Mouse (Mus musculus) kidney, adult 18-20 months (tissue): Measurements from ENCODE around the gene Synpo2l.
"Not testable (repeated sequence)": the region's sequence is repeated elsewhere in the genome, so short reads cannot be mapped to it uniquely, and the experiment has no call there.

Source experiments
- DNase-seq: peaks from one replicate; pipeline ENCODE4 v3.0.0; 2021

Synpo2l gene

GRCm38 (mm10) chr14:20668154-20668810 is at the start of gene Synpo2l:
Gene Synpo2l, minus strand, starts transcription at chr14:20668354.
- DNase-seq, result peak; percentile 44

DNA sequence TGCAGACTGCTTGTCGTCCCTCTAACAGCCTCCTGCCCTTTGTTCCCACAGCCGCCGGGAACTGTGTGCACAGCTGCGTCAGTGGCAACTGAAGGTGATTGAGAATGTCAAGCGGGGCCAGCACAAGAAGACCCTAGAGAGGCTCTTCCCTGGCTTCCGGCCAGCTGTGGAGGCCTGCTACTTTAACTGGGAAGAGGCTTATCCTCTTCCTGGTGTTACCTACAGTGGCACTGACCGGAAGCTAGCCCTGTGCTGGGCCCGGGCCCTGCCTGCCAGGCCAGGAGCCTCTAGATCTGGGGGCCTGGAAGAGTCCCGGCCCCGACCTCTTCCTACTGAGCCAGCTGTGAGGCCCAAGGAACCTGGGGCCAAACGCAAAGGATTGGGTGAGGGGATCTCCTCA is 45.7 kb upstream of the Synpo2l start:
- DNase-seq, result no peak

GRCm38 (mm10) chr14:20708239-20708638 is 40.1 kb upstream of the Synpo2l start:
- DNase-seq, result no peak

DNA sequence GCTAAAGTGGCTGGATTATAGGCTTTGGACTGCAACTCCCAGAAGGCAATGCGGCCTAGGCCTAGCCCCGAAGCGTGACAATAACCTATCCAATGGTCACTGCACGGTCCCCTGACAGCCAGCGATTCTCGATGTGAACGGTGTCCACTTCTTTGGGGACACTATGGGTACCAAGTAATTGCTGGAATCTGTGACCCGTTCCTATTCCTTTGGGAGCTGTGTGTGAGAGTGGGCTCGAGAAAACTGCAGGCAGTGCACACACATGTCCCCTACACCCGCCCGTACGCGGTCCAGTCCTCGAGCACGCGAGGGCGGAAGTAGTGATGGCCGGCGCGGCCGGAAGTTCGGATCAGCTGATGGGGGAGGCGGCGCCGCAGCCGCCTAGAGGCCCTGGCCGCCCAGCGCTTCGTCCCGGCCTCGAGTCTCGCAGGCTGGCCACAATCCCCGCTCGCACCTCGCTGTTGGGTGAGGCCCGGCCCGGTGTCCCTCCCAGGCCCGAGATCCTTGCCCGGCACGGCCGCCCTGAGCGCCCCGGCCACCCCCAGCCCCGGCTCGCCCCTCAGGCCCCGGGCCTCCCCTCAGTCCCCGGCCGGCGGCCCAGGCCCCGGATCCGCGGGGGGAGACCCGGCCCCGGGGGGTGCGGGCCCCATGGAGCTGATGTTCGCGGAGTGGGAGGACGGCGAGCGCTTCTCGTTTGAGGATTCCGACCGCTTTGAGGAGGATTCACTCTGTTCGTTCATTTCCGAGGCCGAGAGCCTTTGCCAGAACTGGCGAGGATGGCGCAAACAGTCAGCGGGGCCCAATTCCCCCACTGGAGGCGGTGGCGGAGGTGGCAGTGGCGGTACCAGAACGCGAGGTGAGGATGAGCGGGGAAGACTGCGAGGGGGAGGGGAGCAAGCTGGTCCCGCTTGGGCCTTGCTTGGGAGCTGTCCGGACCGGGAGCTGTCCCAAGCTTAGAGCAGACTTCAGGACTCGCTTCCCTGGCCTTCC is 39.3 kb upstream of the Synpo2l start, which contains the start of gene Zswim8:
Gene Zswim8, plus strand, starts transcription at position 352 of the 990 bp plus-strand sequence.
- peak; percentile 94 for DNase-seq

GRCm38 (mm10) chr14:20703461-20703860 is 35.3 kb upstream of the Synpo2l start:
- DNase-seq, result not testable (repeated sequence)

- peak; percentile 95 for DNase-seq
Measured at GRCm38 (mm10) chr14:20702741-20703381, 34.7 kb upstream of the Synpo2l start, which contains the start of gene Chchd1. Gene Chchd1, plus strand, starts transcription at chr14:20703006.

DNA sequence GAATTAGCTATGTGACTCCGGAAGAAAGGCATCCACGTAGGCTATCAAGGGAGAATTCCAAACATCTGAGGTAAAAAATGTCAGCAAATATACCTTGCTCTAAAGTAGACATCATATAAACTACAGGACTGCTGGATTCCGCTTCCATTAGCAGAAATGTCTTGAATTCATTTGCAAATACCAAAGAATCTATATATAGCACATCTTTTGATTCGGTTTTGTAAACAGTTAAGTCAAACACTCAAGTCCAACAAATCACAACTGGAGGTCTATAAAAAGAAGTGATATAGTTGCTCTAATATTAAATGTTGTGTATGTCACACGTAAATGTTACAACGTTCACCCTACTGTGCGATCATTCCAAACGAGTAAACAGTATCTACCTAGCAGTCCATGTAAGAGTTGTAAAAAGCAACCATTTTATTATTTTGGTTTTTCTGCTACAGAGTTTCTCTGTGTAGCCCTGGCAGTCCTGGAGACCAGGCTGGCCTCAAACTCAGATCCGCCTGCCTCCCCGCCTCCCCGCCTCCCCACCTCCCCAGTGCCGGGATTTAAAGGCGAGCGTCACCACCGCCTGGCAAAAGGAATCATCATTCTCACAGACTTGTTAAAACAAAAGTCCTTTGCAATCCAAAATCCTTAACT is 34.1 kb upstream of the Synpo2l start:
- DNase-seq, result no peak

- DNase-seq, result no peak
Measured at GRCm38 (mm10) chr14:20701554-20701953, 33.4 kb upstream of the Synpo2l start.

GRCm38 (mm10) chr14:20700362-20700761 is 32.2 kb upstream of the Synpo2l start:
- DNase-seq, result no peak

GRCm38 (mm10) chr14:20698515-20698914 is 30.4 kb upstream of the Synpo2l start:
- DNase-seq, result no peak

GRCm38 (mm10) chr14:20696986-20697385 is 28.8 kb upstream of the Synpo2l start:
- DNase-seq, result peak; percentile 38

DNA sequence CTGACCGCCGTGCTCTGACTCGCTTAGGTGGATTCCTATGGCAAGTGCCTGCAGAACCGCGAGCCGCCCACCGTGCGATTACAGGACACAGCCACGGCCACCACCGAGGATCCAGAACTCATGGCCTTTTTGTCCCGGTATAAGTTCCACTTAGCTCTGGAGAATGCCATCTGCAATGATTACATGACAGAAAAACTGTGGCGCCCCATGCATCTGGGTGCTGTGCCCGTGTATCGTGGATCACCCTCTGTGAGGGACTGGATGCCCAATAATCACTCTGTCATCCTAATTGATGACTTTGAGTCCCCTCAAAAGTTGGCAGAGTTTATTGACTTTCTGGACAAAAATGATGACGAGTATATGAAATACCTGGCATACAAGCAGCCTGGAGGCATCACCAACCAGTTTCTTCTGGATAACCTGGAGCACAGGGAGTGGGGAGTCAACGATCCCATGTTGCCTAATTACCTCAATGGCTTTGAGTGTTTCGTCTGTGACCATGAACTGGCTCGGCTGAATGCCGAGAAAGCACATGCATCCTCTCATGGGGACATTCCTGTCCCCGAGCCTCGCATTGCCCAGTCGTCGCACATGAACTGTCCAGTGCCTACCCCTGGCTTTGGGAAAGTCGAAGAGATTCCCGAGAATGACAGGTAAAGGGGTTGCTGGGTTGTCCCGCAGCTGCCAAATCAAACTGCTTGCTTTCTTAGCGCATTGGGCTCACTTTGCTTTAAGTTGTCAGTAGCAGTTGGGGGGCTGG is 27.8 kb upstream of the Synpo2l start:
- peak; percentile 28 for DNase-seq

DNA sequence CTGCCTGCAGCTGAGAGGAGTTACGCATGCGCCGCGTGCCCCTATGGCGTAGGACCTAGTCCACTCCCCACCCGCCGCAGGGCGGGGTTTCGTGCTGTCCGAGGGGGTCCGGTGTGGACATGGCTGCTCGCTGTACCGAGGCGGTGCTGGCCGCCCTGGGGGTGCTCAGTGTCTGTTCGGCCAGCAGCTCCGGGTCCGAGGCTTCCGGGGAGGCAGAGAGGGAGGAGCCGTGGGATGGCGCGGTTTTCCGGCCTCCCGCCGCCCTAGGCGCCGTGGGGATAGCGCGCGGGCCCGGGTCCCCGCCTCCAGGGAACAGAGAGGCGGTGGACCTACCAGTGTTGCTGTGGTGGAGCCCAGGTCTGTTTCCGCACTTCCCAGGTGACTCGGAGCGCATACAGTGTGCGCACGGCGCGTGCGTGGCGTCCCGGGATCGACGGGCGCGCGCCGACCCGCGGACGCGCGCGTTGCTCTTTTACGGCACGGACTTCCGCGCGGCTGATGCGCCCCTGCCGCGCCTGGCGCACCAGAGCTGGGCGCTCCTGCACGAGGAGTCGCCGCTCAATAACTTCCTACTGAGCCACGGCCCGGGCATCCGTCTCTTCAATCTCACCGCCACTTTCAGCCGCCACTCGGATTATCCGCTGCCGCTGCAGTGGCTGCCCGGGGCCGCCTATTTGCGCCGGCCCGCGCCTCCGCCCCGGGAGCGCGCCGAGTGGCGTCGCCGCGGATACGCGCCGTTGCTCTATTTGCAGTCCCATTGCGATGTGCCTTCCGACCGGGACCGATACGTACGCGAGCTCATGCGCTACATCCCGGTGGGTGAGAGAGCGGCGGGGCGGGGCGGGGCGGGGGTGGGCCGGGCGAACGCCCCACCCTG is 27.0 kb upstream of the Synpo2l start, which contains the start of gene Fut11:
Gene Fut11, plus strand, starts transcription at position 85 of the 877 bp plus-strand sequence.
- DNase-seq, result peak; percentile 76

- DNase-seq, result no peak
Measured at GRCm38 (mm10) chr14:20694185-20694883, 26.2 kb upstream of the Synpo2l start.

- DNase-seq, result no peak
Measured at GRCm38 (mm10) chr14:20693589-20694101, 25.5 kb upstream of the Synpo2l start.

GRCm38 (mm10) chr14:20691772-20692171 is 23.6 kb upstream of the Synpo2l start:
- no peak for DNase-seq

DNA sequence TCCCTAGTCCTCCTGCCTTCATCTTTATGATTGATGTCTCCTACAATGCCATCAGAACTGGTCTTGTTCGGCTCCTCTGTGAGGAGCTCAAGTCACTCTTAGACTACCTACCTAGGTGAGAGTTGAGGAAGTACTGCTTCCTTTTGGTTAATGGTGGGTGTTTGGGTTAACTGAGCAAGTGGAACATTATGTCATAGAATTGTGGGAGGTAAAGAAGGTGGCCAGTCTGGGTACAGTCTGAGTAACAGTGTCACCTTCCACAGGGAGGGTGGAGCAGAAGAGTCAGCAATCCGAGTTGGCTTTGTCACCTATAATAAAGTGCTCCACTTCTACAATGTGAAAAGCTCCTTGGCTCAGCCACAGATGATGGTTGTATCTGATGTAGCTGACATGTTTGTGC is 20.9 kb upstream of the Synpo2l start:
- no peak for DNase-seq

DNA sequence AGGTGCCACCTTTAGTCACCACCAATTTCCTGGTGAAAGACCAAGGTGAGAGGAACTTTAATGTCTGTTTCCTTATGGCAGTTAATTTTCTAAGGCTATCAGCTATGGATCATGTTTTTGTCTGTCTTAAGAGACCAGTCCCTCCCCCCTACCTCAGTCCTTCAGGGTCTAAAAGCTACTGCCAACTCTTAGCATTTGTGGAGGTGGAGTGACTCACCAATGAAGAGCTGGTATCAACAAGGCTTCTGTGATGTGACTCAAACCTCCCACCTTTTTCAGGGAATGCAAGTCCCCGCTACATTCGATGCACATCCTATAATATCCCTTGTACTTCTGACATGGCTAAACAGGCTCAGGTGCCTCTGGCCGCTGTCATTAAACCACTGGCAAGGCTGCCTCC is 18.4 kb upstream of the Synpo2l start:
- no peak for DNase-seq

DNA sequence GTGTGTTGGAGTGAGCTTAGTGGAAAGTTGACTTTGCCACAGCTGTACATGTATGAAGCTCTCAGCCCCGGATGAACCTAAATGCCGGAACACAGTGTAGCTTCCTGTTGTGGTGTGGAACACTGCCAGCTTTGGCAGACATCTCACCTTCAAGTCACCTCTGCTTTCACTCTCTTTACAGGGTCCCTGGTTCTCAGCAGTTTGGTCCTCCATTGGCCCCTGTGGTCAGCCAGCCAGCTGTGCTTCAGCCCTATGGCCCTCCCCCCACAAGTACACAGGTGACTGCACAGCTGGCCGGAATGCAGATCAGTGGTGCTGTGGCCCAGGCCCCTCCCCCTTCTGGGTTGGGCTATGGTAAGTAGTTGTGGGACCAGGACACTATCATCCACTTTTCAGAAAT is 14.3 kb upstream of the Synpo2l start:
- DNase-seq, result peak; percentile 54

DNA sequence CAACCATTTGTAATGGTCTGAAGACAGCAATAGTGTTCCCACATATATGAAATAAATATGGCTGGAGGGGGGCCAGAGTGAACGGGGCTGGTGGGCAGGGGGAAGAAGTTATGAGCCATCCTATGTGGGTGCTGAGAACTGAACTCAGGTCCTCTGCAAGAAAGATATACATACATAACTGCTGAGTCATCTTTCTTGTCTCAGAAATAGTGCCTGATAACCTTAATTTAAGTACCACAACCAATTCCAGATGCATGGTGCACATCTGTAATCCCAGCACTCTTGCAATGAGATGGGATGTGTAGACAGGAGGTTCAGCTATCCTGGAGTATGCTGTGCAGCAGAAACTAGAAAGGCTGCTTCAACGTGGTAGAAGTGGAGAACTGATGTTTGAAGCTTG is 13.6 kb upstream of the Synpo2l start:
- DNase-seq, result no peak
